Mouse (Mus musculus): Measurements from ENCODE around the gene Neurod2.

Neurod2 gene

GRCm38 (mm10) chr11:98298484-98299205 lies 30.8 kb downstream of the Neurod2 start:
- DNase-seq = peak; percentile 96

GRCm38 (mm10) chr11:98297778-98298177 lies 31.7 kb downstream of the Neurod2 start:
- DNase-seq = peak; percentile 91

- DNase-seq = no peak
Measured at GRCm38 (mm10) chr11:98296916-98297315, 32.5 kb downstream of the Neurod2 start.

GRCm38 (mm10) chr11:98296277-98296676 lies 33.2 kb downstream of the Neurod2 start:
- no peak for DNase-seq

GRCm38 (mm10) chr11:98295013-98295585 lies 34.3 kb downstream of the Neurod2 start:
- no peak for DNase-seq

- peak; percentile 95 for DNase-seq
Measured at GRCm38 (mm10) chr11:98294188-98295012, 35.0 kb downstream of the Neurod2 start.

GRCm38 (mm10) chr11:98293070-98293469 lies 36.4 kb downstream of the Neurod2 start:
- DNase-seq = no peak

GRCm38 (mm10) chr11:98290906-98291305 lies 38.5 kb downstream of the Neurod2 start:
- DNase-seq = no peak

GRCm38 (mm10) chr11:98289873-98290272 lies 39.6 kb downstream of the Neurod2 start:
- DNase-seq = no peak

- no peak for DNase-seq
Measured at GRCm38 (mm10) chr11:98287961-98288360, 41.5 kb downstream of the Neurod2 start.

- no peak for DNase-seq
Measured at GRCm38 (mm10) chr11:98287531-98287930, 41.9 kb downstream of the Neurod2 start.

GRCm38 (mm10) chr11:98285368-98285767 lies 44.1 kb downstream of the Neurod2 start:
- no peak for DNase-seq

- DNase-seq = no peak
Measured at GRCm38 (mm10) chr11:98284230-98284629, 45.2 kb downstream of the Neurod2 start.

- DNase-seq = no peak
Measured at GRCm38 (mm10) chr11:98283740-98284139, 45.7 kb downstream of the Neurod2 start.

All from heart, adult 11 months (tissue).